Mouse (Mus musculus) liver, adult (tissue): ENCODE measurements around the gene Map3k6.

Source experiments
- GATA4 ChIP-seq: IDR thresholded peaks from 2 replicates; pipeline ENCODE4 v1.6.1; 2014; ENCODE audit warnings: mild to moderate bottlenecking, low read length; ENCODE audit not compliant: insufficient replicate concordance

Map3k6 gene

GRCm38 (mm10) chr4:133281951-133282481, 41.4 kb downstream of the Map3k6 start:
- TF ChIP-seq GATA4, result no peak

- TF ChIP-seq GATA4, result no peak
Observed at GRCm38 (mm10) chr4:133282656-133283055, 42.0 kb downstream of the Map3k6 start.

- no peak for TF ChIP-seq GATA4
Observed at GRCm38 (mm10) chr4:133285299-133285698, 44.7 kb downstream of the Map3k6 start.

- no peak for TF ChIP-seq GATA4
Observed at GRCm38 (mm10) chr4:133285950-133286349, 45.3 kb downstream of the Map3k6 start.

GRCm38 (mm10) chr4:133286476-133287077, 46.0 kb downstream of the Map3k6 start:
- TF ChIP-seq GATA4, result 0 out of 2 replicates have a peak, but pooled peaks have one; percentile 22

GRCm38 (mm10) chr4:133291255-133291654, 50.6 kb downstream of the Map3k6 start:
- no peak for TF ChIP-seq GATA4

- no peak for TF ChIP-seq GATA4
Observed at GRCm38 (mm10) chr4:133292405-133292804, 51.8 kb downstream of the Map3k6 start.

- TF ChIP-seq GATA4, result no peak
Observed at GRCm38 (mm10) chr4:133292901-133293843, 52.6 kb downstream of the Map3k6 start.

- TF ChIP-seq GATA4, result no peak
Observed at GRCm38 (mm10) chr4:133294084-133294483, 53.5 kb downstream of the Map3k6 start.

- TF ChIP-seq GATA4, result no peak
Observed at GRCm38 (mm10) chr4:133297360-133297759, 56.7 kb downstream of the Map3k6 start.

- TF ChIP-seq GATA4, result no peak
Observed at GRCm38 (mm10) chr4:133297801-133298238, 57.2 kb downstream of the Map3k6 start.

GRCm38 (mm10) chr4:133298516-133299365, 58.1 kb downstream of the Map3k6 start:
- no peak for TF ChIP-seq GATA4

- no peak for TF ChIP-seq GATA4
Observed at GRCm38 (mm10) chr4:133299701-133300100, 59.1 kb downstream of the Map3k6 start.

- no peak for TF ChIP-seq GATA4
Observed at GRCm38 (mm10) chr4:133300421-133300820, 59.8 kb downstream of the Map3k6 start.

GRCm38 (mm10) chr4:133301802-133302201, 61.2 kb downstream of the Map3k6 start:
- TF ChIP-seq GATA4, result no peak
